Mouse (Mus musculus) erythroblast, embryonic 14.5 days (primary cell): Measurements from ENCODE around the gene Clec4g.

Experiments
- GATA1 ChIP-seq: IDR thresholded peaks from 2 replicates; pipeline ENCODE4 v1.6.1; 2012; ENCODE audit warnings: low read length, inconsistent platforms, mixed read lengths
- TAL1 ChIP-seq: IDR thresholded peaks from 3 replicates; pipeline ENCODE4 v1.6.1; 2012; ENCODE audit warnings: low read length, inconsistent platforms, mixed read lengths

- TF ChIP-seq TAL1: no peak
- no peak for TF ChIP-seq GATA1
Observed at GRCm38 (mm10) chr8:3718559-3718958, 1.9 kb downstream of the Clec4g start.
